In the genomic region with DNA sequence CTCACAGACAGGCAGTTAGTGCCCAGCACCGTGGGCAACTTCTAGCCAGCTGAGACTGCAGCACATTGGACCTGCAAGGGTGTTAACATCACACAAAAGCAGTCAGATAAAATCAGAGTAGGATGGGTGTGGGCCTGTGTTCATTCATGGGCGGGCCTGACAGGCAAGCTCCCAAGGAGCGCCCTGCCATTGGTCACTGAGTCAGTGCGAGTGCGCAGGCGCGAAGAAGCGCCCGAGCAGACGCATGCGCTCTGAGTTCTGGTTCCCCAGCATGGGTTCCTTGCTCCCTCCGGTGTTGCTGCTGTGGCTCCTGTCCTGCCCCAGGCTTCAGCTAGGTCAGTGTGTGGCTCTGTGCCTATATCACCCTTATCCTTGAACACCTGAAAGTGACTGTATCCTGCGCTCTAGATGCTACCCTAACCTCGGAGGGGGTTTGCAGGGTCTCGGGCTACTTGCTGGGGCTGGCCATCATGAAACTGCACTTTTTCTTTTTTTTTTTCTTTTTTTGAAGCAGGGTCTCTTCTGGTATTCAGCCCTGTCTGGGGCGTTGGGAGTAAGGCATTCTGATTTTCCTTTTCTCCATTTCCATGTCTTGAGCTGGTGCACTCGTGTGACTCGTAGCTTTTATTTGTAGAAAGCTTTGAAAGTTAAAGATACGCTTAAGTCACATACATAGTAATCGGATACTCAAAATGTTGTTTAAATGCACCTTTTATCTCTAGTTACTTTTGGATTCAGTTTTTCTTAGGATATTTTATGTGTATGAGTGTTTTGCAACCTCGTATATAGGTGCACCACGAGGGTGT, we compare ENCODE assay signal across 7 mouse cellular contexts. TPM values are rescaled to one million over a fixed set of nuclear protein-coding genes. Genes with fewer than 3 reads are reported as not detected.
DNase-seq lines count a peak whose midpoint lies in the region; ATAC-seq and TF ChIP-seq lines count a peak whose summit lies in the region.

Gene Sumf2, plus strand, starts transcription at position 235 of the 806 bp plus-strand sequence.

- TF ChIP-seq CTCF in intestine, postnatal 0 days (IDR thresholded peaks at IDR 0.05; ENCODE audit: low read depth), result peak; percentile 29; the same call in 1 of the 2 replicates
- TF ChIP-seq CTCF in small intestine, adult 2 months (IDR thresholded peaks at IDR 0.05; ENCODE audit: extremely low read depth, insufficient read length, insufficient replicate concordance, low read depth, low read length), result no peak

- H3K36me3 ChIP-seq in embryonic facial prominence, embryonic 10.5 days (replicated peaks), result peaks cover 47% of the 10 kb centered on the region
- peaks cover 20% of the 10 kb centered on the region for H3K36me3 ChIP-seq in intestine, postnatal 0 days (ENCODE audit: control insufficient read depth, insufficient read depth)
- peaks cover 24% of the 10 kb centered on the region for H3K36me3 ChIP-seq in midbrain, embryonic 12.5 days
- H3K36me3 ChIP-seq in small intestine, adult 2 months (ENCODE audit: control insufficient read depth, insufficient read depth, low read length), result peaks cover 10% of the 10 kb centered on the region

- 15% methylated on average over 22 of the region's 22 CpGs for WGBS in embryonic facial prominence, embryonic 10.5 days
- WGBS in intestine, postnatal 0 days, result 4% methylated on average over 22 of the region's 22 CpGs
- 13% methylated on average over 22 of the region's 22 CpGs for WGBS in midbrain, embryonic 12.5 days
- WGBS in small intestine, adult 2 months, result under 1% methylated on average over 22 of the region's 22 CpGs

- H3K4me3 ChIP-seq in embryonic facial prominence, embryonic 10.5 days, result peak within 1 kb of the TSS; percentile 73
- H3K4me3 ChIP-seq in intestine, postnatal 0 days (ENCODE audit: low read depth, low read length), result peak within 1 kb of the TSS; percentile 62
- H3K4me3 ChIP-seq in midbrain, embryonic 12.5 days, result peak within 1 kb of the TSS; percentile 64
- peak within 1 kb of the TSS; percentile 76 for H3K4me3 ChIP-seq in small intestine, adult 2 months (ENCODE audit: low read depth, low read length)

- TF ChIP-seq POLR2A in small intestine, adult 2 months (IDR thresholded peaks at IDR 0.05; ENCODE audit: low read depth, low read length), result peak; percentile 64

- H3K27ac ChIP-seq in embryonic facial prominence, embryonic 10.5 days (replicated peaks), result peak within 1 kb of the TSS; percentile 85
- no peak within 1 kb of the TSS for H3K27ac ChIP-seq in intestine, postnatal 0 days (ENCODE audit: low read depth, low read length)
- H3K27ac ChIP-seq in midbrain, embryonic 12.5 days (replicated peaks), result peak within 1 kb of the TSS; percentile 58
- no peak within 1 kb of the TSS for H3K27ac ChIP-seq in small intestine, adult 2 months (ENCODE audit: insufficient read depth, low read depth, low read length)

- intact Hi-C loops in left cerebral cortex, postnatal 4 days (cut with DNase I), result no loop called here

- H3K9me3 ChIP-seq in embryonic facial prominence, embryonic 10.5 days, result peaks cover 4% of the 10 kb centered on the region; the same call in 1 of the 2 replicates
- no peaks in the 10 kb centered on the region for H3K9me3 ChIP-seq in intestine, postnatal 0 days (ENCODE audit: control insufficient read depth)
- no peaks in the 10 kb centered on the region for H3K9me3 ChIP-seq in midbrain, embryonic 12.5 days

- peak; percentile 97 for DNase-seq in adrenal gland, postnatal 10 days
- DNase-seq in embryonic facial prominence, embryonic 10.5 days (ENCODE audit: low spot score), result peak; percentile 96
- peak; percentile 66 for DNase-seq in gonadal fat pad, adult 2 months (ENCODE audit: low read depth)
- peak; percentile 95 for DNase-seq in left cerebral cortex, postnatal 4 days

- peak within 1 kb of the TSS; percentile 51 for H3K9ac ChIP-seq in intestine, postnatal 0 days (ENCODE audit: low read depth, low read length)
- peak within 1 kb of the TSS; percentile 72 for H3K9ac ChIP-seq in midbrain, embryonic 12.5 days (replicated peaks)

- peaks cover 11% of the 10 kb centered on the region; the same call in 1 of the 2 replicates for H3K4me1 ChIP-seq in embryonic facial prominence, embryonic 10.5 days
- H3K4me1 ChIP-seq in intestine, postnatal 0 days (replicated peaks; ENCODE audit: control insufficient read depth, insufficient read depth, low read length), result no peaks in the 10 kb centered on the region
- H3K4me1 ChIP-seq in midbrain, embryonic 12.5 days, result peaks cover 13% of the 10 kb centered on the region; the same call in 1 of the 2 replicates
- peaks cover 1% of the 10 kb centered on the region; the same call in 1 of the 2 replicates for H3K4me1 ChIP-seq in small intestine, adult 2 months (ENCODE audit: control insufficient read depth, insufficient read depth, insufficient read length, low read length)

- ATAC-seq in intestine, postnatal 0 days, result peak; percentile 99
- ATAC-seq in midbrain, embryonic 12.5 days (ENCODE audit: low FRiP score, low read depth), result peak; percentile 99

- no peaks in the 10 kb centered on the region for H3K27me3 ChIP-seq in embryonic facial prominence, embryonic 10.5 days (replicated peaks; ENCODE audit: low read depth, poor library complexity, severe bottlenecking)
- H3K27me3 ChIP-seq in intestine, postnatal 0 days (replicated peaks; ENCODE audit: control insufficient read depth, insufficient read depth, low read length), result no peaks in the 10 kb centered on the region
- H3K27me3 ChIP-seq in midbrain, embryonic 12.5 days, result no peaks in the 10 kb centered on the region
- H3K27me3 ChIP-seq in small intestine, adult 2 months (ENCODE audit: control insufficient read depth, insufficient read depth, low read length), result no peaks in the 10 kb centered on the region

- peak within 1 kb of the TSS; percentile 60 for H3K4me2 ChIP-seq in intestine, postnatal 0 days (replicated peaks; ENCODE audit: low read depth)
- H3K4me2 ChIP-seq in midbrain, embryonic 12.5 days (replicated peaks), result peak within 1 kb of the TSS; percentile 63

RNA-seq across cellular contexts. Expression of gene Sumf2, which starts in this region (rescaled TPM):
- 10 to 100 TPM; 40.9 to 42.5 TPM for total RNA-seq in adrenal gland, postnatal 10 days (2021)
- 44.3 and 44.9 TPM in 2 replicates for polyA plus RNA-seq in embryonic facial prominence, embryonic 10.5 days (2016; fragmentation: Nextera tagmentation; extraction: Ambion mirVana)
- polyA plus RNA-seq in gonadal fat pad, adult 2 months (2012; rRNA removed), result 18.8 and 24.8 TPM in 2 replicates
- 14.6 and 15.1 TPM in 2 replicates for polyA plus RNA-seq in intestine, postnatal 0 days (2015; fragmentation: Nextera tagmentation; extraction: Ambion mirVana)
- 10 to 100 TPM; 19.7 to 20.9 TPM for total RNA-seq in left cerebral cortex, postnatal 4 days (2021)
- 47.9 and 50.8 TPM in 2 replicates for polyA plus RNA-seq in midbrain, embryonic 12.5 days (2016; fragmentation: Nextera tagmentation; extraction: Ambion mirVana)
- 3.7 and 4.1 TPM in 2 replicates for polyA plus RNA-seq in small intestine, adult 2 months (2012; rRNA removed)

Comparison
In these comparisons a context has a peak if more than half of its experiments do, and no peak if none do; other contexts are left out.
1. H3K27ac ChIP-seq: peak in embryonic facial prominence, embryonic 10.5 days (single experiment) and midbrain, embryonic 12.5 days (single experiment); none in intestine, postnatal 0 days (single experiment) and small intestine, adult 2 months (single experiment).
2. Peak in every context shown above with its lines, with median percentiles within 50 percentile points of each other: DNase-seq and H3K4me3 ChIP-seq.